In the genomic region with DNA sequence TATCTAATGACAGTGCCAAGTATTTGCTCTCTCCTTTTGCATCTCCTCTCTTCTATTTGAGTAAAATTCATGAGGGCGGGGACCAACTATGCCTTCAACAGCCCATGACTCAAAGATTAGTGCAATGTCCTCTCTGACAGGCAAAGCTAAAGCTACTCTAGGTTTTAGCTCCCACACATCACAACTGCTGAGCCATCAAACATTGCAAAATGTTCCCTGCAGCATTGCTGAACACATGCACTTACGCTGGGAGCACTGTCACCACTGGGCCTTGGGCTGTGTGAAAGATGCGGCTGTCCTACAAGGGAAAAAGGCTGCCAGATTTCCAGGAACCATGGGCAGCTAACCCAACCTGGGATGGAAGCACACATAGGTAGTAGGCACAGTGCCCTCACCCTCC, we compare ENCODE assay signal across 21 mouse cellular contexts.
DNase-seq lines count a peak whose midpoint lies in the region; TF ChIP-seq lines count a peak whose summit lies in the region.
"Had no signal": no experiment of that assay in that cellular context is flagged by ENCODE, and none has a peak within 500 bp of the region (broad histone marks: within the 10 kb centered on the region; RNA-seq: fewer than 3 reads in every experiment).

No protein-coding gene starts in this region.

- intact Hi-C loops in left cerebral cortex, postnatal 4 days (cut with DNase I), result no loop called here

- H3ac ChIP-seq in myocyte (ENCODE audit: control insufficient read depth, insufficient read length), result no peak overlapping the region

- H3K4me3 ChIP-seq in myocyte, result no peak overlapping the region
- H3K4me3 ChIP-seq: heart, embryonic 13.5 days; hindbrain, embryonic 10.5 days; hindbrain, embryonic 15.5 days had no signal

- no peaks in the 10 kb centered on the region for H3K79me2 ChIP-seq in myocyte (ENCODE audit: control insufficient read depth, insufficient read depth)

- peaks cover 9% of the 10 kb centered on the region for H3K36me3 ChIP-seq in myocyte (ENCODE audit: control insufficient read depth, insufficient read depth)
- H3K36me3 ChIP-seq: hindbrain, embryonic 15.5 days had no signal

- peak; percentile 25 for DNase-seq in adrenal gland, postnatal 14 days
- no peak for DNase-seq in adrenal gland, adult 2 months
- peak; percentile 20 to 22 for DNase-seq in left cerebral cortex, adult 18-20 months (ENCODE audit: low spot score in 2 of 2)
- no peak for DNase-seq in left cerebral cortex, postnatal 4 days
- DNase-seq in 3T3-L1 (ENCODE audit: low read depth, low spot score), result peak; percentile 54
- no peak for DNase-seq in frontal cortex, postnatal 10 days (ENCODE audit: low spot score in 2 of 2)
- DNase-seq: cerebellum, adult 8-10 months; cerebellum, postnatal 25 days; heart, postnatal 10 days; kidney, adult 11 months; kidney, postnatal 14 days; layer of hippocampus, postnatal 36 days; liver; lung, adult 2 months; lung, postnatal 10 days; midbrain, embryonic 14.5 days had no signal

- no peaks in the 10 kb centered on the region for H3K27me3 ChIP-seq in myocyte (ENCODE audit: control insufficient read depth, insufficient read depth, insufficient read length)
- H3K27me3 ChIP-seq: heart, embryonic 13.5 days; hindbrain, embryonic 15.5 days; Patski had no signal

- H3K4me2 ChIP-seq in myocyte (ENCODE audit: low read depth), result no peak overlapping the region
- H3K4me2 ChIP-seq: heart, embryonic 13.5 days; hindbrain, embryonic 15.5 days had no signal

- no peak for TF ChIP-seq POLR2A in myocyte (IDR thresholded peaks at IDR 0.05; ENCODE audit: insufficient read length, low read depth)

TF ChIP-seq in myocyte, 11 proteins besides CTCF, POLR2A, EP300 and RAD21:
- TF ChIP-seq MYOG (IDR thresholded peaks at IDR 0.05; ENCODE audit: control insufficient read depth in 1 of 3, insufficient read depth in 1 of 3, insufficient read length in 2 of 3, low read depth in 2 of 3), result no peak
- peak; percentile 69 for TF ChIP-seq POLR2AphosphoS2 (IDR thresholded peaks at IDR 0.05; ENCODE audit: insufficient read length, low read depth)

Comparison
In these comparisons a context has a peak if more than half of its experiments do, and no peak if none do; other contexts are left out.
1. DNase-seq: peak in adrenal gland, postnatal 14 days (single experiment), left cerebral cortex, adult 18-20 months (2 of 2) and 3T3-L1 (single experiment); none in adrenal gland, adult 2 months (single experiment), left cerebral cortex, postnatal 4 days (single experiment) and frontal cortex, postnatal 10 days (0 of 2).